ENCODE assay signal across 8 mouse cellular contexts in genomic region chr11:5739846-5740245, GRCm38 (mm10). TPM values are rescaled to one million over a fixed set of nuclear protein-coding genes. Genes with fewer than 3 reads are reported as not detected.
DNase-seq lines count a peak whose midpoint lies in the region; ATAC-seq and TF ChIP-seq lines count a peak whose summit lies in the region.

No protein-coding gene starts in this region.

- no peaks in the 10 kb centered on the region for H3K9me3 ChIP-seq in heart, embryonic 13.5 days
- H3K9me3 ChIP-seq in hindbrain, embryonic 15.5 days = no peaks in the 10 kb centered on the region
- H3K9me3 ChIP-seq in liver, embryonic 15.5 days (replicated peaks) = no peaks in the 10 kb centered on the region

- intact Hi-C loops in heart, postnatal 14 days (cut with DNase I) = loop anchor here (2.0 kb wide), 1 partner anchor 21 kb away; no protein-coding TSS in a partner anchor
- intact Hi-C loops in left cerebral cortex, postnatal 36 days (cut with DNase I) = no loop called here

- TF ChIP-seq CTCF in bone marrow macrophage, adult 2 months (IDR thresholded peaks at IDR 0.05; ENCODE audit: low read depth, low read length) = no peak

- no peak for ATAC-seq in heart, embryonic 13.5 days (ENCODE audit: extremely low read depth, insufficient number of reproducible peaks, low FRiP score, low TSS enrichment)
- no peak for ATAC-seq in hindbrain, embryonic 15.5 days (ENCODE audit: low FRiP score, low read depth)
- no peak for ATAC-seq in liver, embryonic 15.5 days (ENCODE audit: insufficient read depth)

- no peaks in the 10 kb centered on the region for H3K27me3 ChIP-seq in heart, embryonic 13.5 days (replicated peaks)
- no peaks in the 10 kb centered on the region for H3K27me3 ChIP-seq in hindbrain, embryonic 15.5 days
- H3K27me3 ChIP-seq in liver, embryonic 15.5 days = no peaks in the 10 kb centered on the region

- 0 out of 2 replicates have a peak, but pooled peaks cover 1% of the 10 kb centered on the region for H3K36me3 ChIP-seq in heart, embryonic 13.5 days
- H3K36me3 ChIP-seq in hindbrain, embryonic 15.5 days = no peaks in the 10 kb centered on the region
- no peaks in the 10 kb centered on the region for H3K36me3 ChIP-seq in liver, embryonic 15.5 days (replicated peaks)

- DNase-seq in heart, postnatal 14 days = no peak
- DNase-seq in left cerebral cortex, postnatal 36 days (ENCODE audit: low spot score in 2 of 2) = no peak
- DNase-seq in T-cell, adult 2 months (ENCODE audit: low spot score) = no peak
- DNase-seq in layer of hippocampus, adult 9-11 months = no peak

- peak overlapping the region; percentile 88 for H3K4me2 ChIP-seq in heart, embryonic 13.5 days
- H3K4me2 ChIP-seq in hindbrain, embryonic 15.5 days = peak overlapping the region; percentile 91
- peak overlapping the region; percentile 94 for H3K4me2 ChIP-seq in liver, embryonic 15.5 days

- 49% methylated on average over 3 of the region's 3 CpGs for WGBS in heart, embryonic 13.5 days
- WGBS in hindbrain, embryonic 15.5 days = 54% methylated on average over 3 of the region's 3 CpGs
- 60% methylated on average over 3 of the region's 3 CpGs for WGBS in liver, embryonic 15.5 days (ENCODE audit: insufficient replicate concordance)

- H3K9ac ChIP-seq in heart, embryonic 13.5 days = peak overlapping the region; percentile 99
- peak overlapping the region; percentile 96; the same call in 1 of the 2 replicates for H3K9ac ChIP-seq in hindbrain, embryonic 15.5 days
- peak overlapping the region; percentile 30 for H3K9ac ChIP-seq in liver, embryonic 15.5 days

- H3K4me1 ChIP-seq in heart, embryonic 13.5 days = peaks cover 48% of the 10 kb centered on the region
- peaks cover 22% of the 10 kb centered on the region for H3K4me1 ChIP-seq in bone marrow macrophage, adult 2 months (ENCODE audit: control insufficient read depth, insufficient read depth, low read length)
- peaks cover 20% of the 10 kb centered on the region for H3K4me1 ChIP-seq in hindbrain, embryonic 15.5 days (replicated peaks)
- peaks cover 40% of the 10 kb centered on the region for H3K4me1 ChIP-seq in liver, embryonic 15.5 days (replicated peaks)

- TF ChIP-seq POLR2A in bone marrow macrophage, adult 2 months (IDR thresholded peaks at IDR 0.05; ENCODE audit: borderline replicate concordance, low read depth, low read length) = no peak

- peak overlapping the region; percentile 97 for H3K27ac ChIP-seq in heart, embryonic 13.5 days (replicated peaks)
- no peak overlapping the region for H3K27ac ChIP-seq in bone marrow macrophage, adult 2 months (ENCODE audit: insufficient read depth, low read depth, low read length)
- no peak overlapping the region for H3K27ac ChIP-seq in hindbrain, embryonic 15.5 days (replicated peaks)
- peak overlapping the region; percentile 33; the same call in 1 of the 2 replicates for H3K27ac ChIP-seq in liver, embryonic 15.5 days (replicated peaks)

- peak overlapping the region; percentile 97 for H3K4me3 ChIP-seq in heart, embryonic 13.5 days
- H3K4me3 ChIP-seq in bone marrow macrophage, adult 2 months (ENCODE audit: insufficient read depth, low read length) = peak overlapping the region; percentile 24
- H3K4me3 ChIP-seq in hindbrain, embryonic 15.5 days = peak overlapping the region; percentile 83
- peak overlapping the region; percentile 97 for H3K4me3 ChIP-seq in liver, embryonic 15.5 days (replicated peaks)

RNA-seq across cellular contexts. Expression of gene Urgcp, which starts 22.3 kb away (rescaled TPM):
- 26.6 and 30.0 TPM in 2 replicates for polyA plus RNA-seq in heart, embryonic 13.5 days (2015; fragmentation: Nextera tagmentation; extraction: Ambion mirVana)
- 10 to 100 TPM; 55.6 to 66.5 TPM for total RNA-seq in heart, postnatal 14 days (2021)
- polyA plus RNA-seq in bone marrow macrophage, adult 2 months (2012; ENCODE audit: insufficient read depth, insufficient read length, missing spikeins) = 9.8 and 17.3 TPM in 2 replicates
- 33.5 TPM in 2 replicates for polyA plus RNA-seq in hindbrain, embryonic 15.5 days (2015; fragmentation: Nextera tagmentation; extraction: Ambion mirVana)
- polyA plus RNA-seq in liver, embryonic 15.5 days (2015; fragmentation: Nextera tagmentation; extraction: Ambion mirVana) = 8.4 and 8.7 TPM in 2 replicates
- 10 to 100 TPM; 65.6 to 75.2 TPM for total RNA-seq in left cerebral cortex, postnatal 36 days (2021)

RNA-seq across cellular contexts. Expression of gene Mrps24, which starts 24.4 kb away (rescaled TPM):
- 175 and 191 TPM in 2 replicates for polyA plus RNA-seq in heart, embryonic 13.5 days (2015; fragmentation: Nextera tagmentation; extraction: Ambion mirVana)
- 100 to 1,000 TPM; 129 to 130 TPM for total RNA-seq in heart, postnatal 14 days (2021)
- 58.6 and 67.8 TPM in 2 replicates for polyA plus RNA-seq in bone marrow macrophage, adult 2 months (2012; ENCODE audit: insufficient read depth, insufficient read length, missing spikeins)
- polyA plus RNA-seq in hindbrain, embryonic 15.5 days (2015; fragmentation: Nextera tagmentation; extraction: Ambion mirVana) = 192 and 196 TPM in 2 replicates
- 88.8 and 90.8 TPM in 2 replicates for polyA plus RNA-seq in liver, embryonic 15.5 days (2015; fragmentation: Nextera tagmentation; extraction: Ambion mirVana)
- total RNA-seq in left cerebral cortex, postnatal 36 days (2021) = 10 to 100 TPM; 64.7 to 71.7 TPM

RNA-seq across cellular contexts. Expression of gene Dbnl, which starts 48.4 kb away (rescaled TPM):
- 85.7 and 86.0 TPM in 2 replicates for polyA plus RNA-seq in heart, embryonic 13.5 days (2015; fragmentation: Nextera tagmentation; extraction: Ambion mirVana)
- total RNA-seq in heart, postnatal 14 days (2021) = 10 to 100 TPM; 27.3 to 30.5 TPM
- 59.1 and 61.9 TPM in 2 replicates for polyA plus RNA-seq in bone marrow macrophage, adult 2 months (2012; ENCODE audit: insufficient read depth, insufficient read length, missing spikeins)
- 134 and 139 TPM in 2 replicates for polyA plus RNA-seq in hindbrain, embryonic 15.5 days (2015; fragmentation: Nextera tagmentation; extraction: Ambion mirVana)
- polyA plus RNA-seq in liver, embryonic 15.5 days (2015; fragmentation: Nextera tagmentation; extraction: Ambion mirVana) = 44.5 and 49.3 TPM in 2 replicates
- total RNA-seq in left cerebral cortex, postnatal 36 days (2021) = 10 to 100 TPM; 69.2 to 72.2 TPM

Comparison
In these comparisons a context has a peak if more than half of its experiments do, and no peak if none do; other contexts are left out.
1. H3K27ac ChIP-seq: peak in heart, embryonic 13.5 days (single experiment) and liver, embryonic 15.5 days (single experiment); none in bone marrow macrophage, adult 2 months (single experiment) and hindbrain, embryonic 15.5 days (single experiment).
2. H3K4me3 ChIP-seq: peak in every context shown above with its lines; median percentile 97 in heart, embryonic 13.5 days; 97 in liver, embryonic 15.5 days; 83 in hindbrain, embryonic 15.5 days; 24 in bone marrow macrophage, adult 2 months.
3. H3K9ac ChIP-seq: peak in every context shown above with its lines; median percentile 99 in heart, embryonic 13.5 days; 96 in hindbrain, embryonic 15.5 days; 30 in liver, embryonic 15.5 days.
4. Peak in every context shown above with its lines, with median percentiles within 50 percentile points of each other: H3K4me2 ChIP-seq.